Mouse (Mus musculus): ENCODE measurements around the gene Crybg2. TPM values are rescaled to one million over a fixed set of nuclear protein-coding genes. Genes with fewer than 3 reads are reported as not detected.

The Crybg2 gene
- total RNA-seq, 2 experiments from 2014 or later: not detected

- peak; percentile 70 for ATAC-seq (replicated peaks; ENCODE audit: low FRiP score, poor library complexity, severe bottlenecking)
These were observed 32.0 kb downstream of the Crybg2 start for GRCm38 (mm10) chr4:134092382-134093288.

GRCm38 (mm10) chr4:134094004-134094564, 33.5 kb downstream of the Crybg2 start:
- ATAC-seq (replicated peaks; ENCODE audit: low FRiP score, poor library complexity, severe bottlenecking): no peak

GRCm38 (mm10) chr4:134094923-134095547, 34.4 kb downstream of the Crybg2 start, which contains the start of gene Cd52:
Cd52 (minus strand) TSS chr4:134095082.
- ATAC-seq (replicated peaks; ENCODE audit: low FRiP score, poor library complexity, severe bottlenecking): no peak

GRCm38 (mm10) chr4:134096120-134096519, 35.5 kb downstream of the Crybg2 start:
- no peak for ATAC-seq (replicated peaks; ENCODE audit: low FRiP score, poor library complexity, severe bottlenecking)

GRCm38 (mm10) chr4:134097015-134097608, 36.5 kb downstream of the Crybg2 start:
- ATAC-seq (replicated peaks; ENCODE audit: low FRiP score, poor library complexity, severe bottlenecking): no peak

GRCm38 (mm10) chr4:134098628-134099027, 38.0 kb downstream of the Crybg2 start:
- no peak for ATAC-seq (replicated peaks; ENCODE audit: low FRiP score, poor library complexity, severe bottlenecking)

- ATAC-seq (replicated peaks; ENCODE audit: low FRiP score, poor library complexity, severe bottlenecking): no peak
These were observed 39.6 kb downstream of the Crybg2 start for GRCm38 (mm10) chr4:134100245-134100644.

GRCm38 (mm10) chr4:134101979-134102741, 41.5 kb downstream of the Crybg2 start, which contains the start of gene Ubxn11:
Ubxn11 (plus strand) TSS chr4:134102570.
- ATAC-seq (replicated peaks; ENCODE audit: low FRiP score, poor library complexity, severe bottlenecking): peak; percentile 99

GRCm38 (mm10) chr4:134102742-134103119, 42.1 kb downstream of the Crybg2 start:
- no peak for ATAC-seq (replicated peaks; ENCODE audit: low FRiP score, poor library complexity, severe bottlenecking)

- no peak for ATAC-seq (replicated peaks; ENCODE audit: low FRiP score, poor library complexity, severe bottlenecking)
These were observed 45.5 kb downstream of the Crybg2 start for GRCm38 (mm10) chr4:134106105-134106504.

GRCm38 (mm10) chr4:134107730-134108129, 47.1 kb downstream of the Crybg2 start:
- ATAC-seq (replicated peaks; ENCODE audit: low FRiP score, poor library complexity, severe bottlenecking): no peak

- ATAC-seq (replicated peaks; ENCODE audit: low FRiP score, poor library complexity, severe bottlenecking): no peak
These were observed 47.6 kb downstream of the Crybg2 start for GRCm38 (mm10) chr4:134108196-134108595.

GRCm38 (mm10) chr4:134110653-134111052, 50.0 kb downstream of the Crybg2 start:
- no peak for ATAC-seq (replicated peaks; ENCODE audit: low FRiP score, poor library complexity, severe bottlenecking)

- ATAC-seq (replicated peaks; ENCODE audit: low FRiP score, poor library complexity, severe bottlenecking): no peak
These were observed 51.8 kb downstream of the Crybg2 start for GRCm38 (mm10) chr4:134112403-134112802.

GRCm38 (mm10) chr4:134113356-134113994, 52.9 kb downstream of the Crybg2 start:
- ATAC-seq (replicated peaks; ENCODE audit: low FRiP score, poor library complexity, severe bottlenecking): no peak

GRCm38 (mm10) chr4:134114038-134114437, 53.4 kb downstream of the Crybg2 start:
- no peak for ATAC-seq (replicated peaks; ENCODE audit: low FRiP score, poor library complexity, severe bottlenecking)

GRCm38 (mm10) chr4:134115215-134116144, 54.9 kb downstream of the Crybg2 start:
- no peak for ATAC-seq (replicated peaks; ENCODE audit: low FRiP score, poor library complexity, severe bottlenecking)

GRCm38 (mm10) chr4:134116501-134116900, 55.9 kb downstream of the Crybg2 start:
- no peak for ATAC-seq (replicated peaks; ENCODE audit: low FRiP score, poor library complexity, severe bottlenecking)

Data from erythroblast, adult 5-6 weeks (primary cell).